Mouse (Mus musculus): ENCODE measurements around the gene 4930503B20Rik. TPM values are rescaled to one million over a fixed set of nuclear protein-coding genes. Genes with fewer than 3 reads are reported as not detected.

4930503B20Rik gene
- polyA plus RNA-seq, 1 experiment from 2014 or later = not detected

DNA sequence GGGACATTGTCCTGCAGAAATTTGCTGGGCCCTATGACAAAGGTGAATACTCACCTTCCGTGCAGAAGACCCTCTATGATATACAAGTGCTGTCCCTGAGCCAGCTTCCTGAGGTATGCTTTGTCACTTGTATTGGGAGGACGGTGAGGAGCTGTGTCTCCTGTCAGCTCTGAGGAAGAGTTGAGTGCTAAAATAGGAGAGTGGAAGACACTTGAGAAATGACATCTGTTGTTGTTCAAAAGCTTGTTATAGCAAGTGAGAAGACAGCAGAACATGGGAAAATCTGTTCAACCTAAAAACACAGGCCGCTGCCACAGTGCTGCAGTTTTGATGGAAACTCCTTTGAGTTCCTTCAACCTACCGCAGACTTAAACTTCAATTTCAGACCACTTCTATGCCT is 25.4 kb downstream of the 4930503B20Rik start:
- no peak for ATAC-seq
- no peaks in the 10 kb centered on the region for H3K9me3 ChIP-seq (ENCODE audit: control insufficient read depth, low read length)
- no peaks in the 10 kb centered on the region for H3K4me1 ChIP-seq (ENCODE audit: control insufficient read depth, insufficient read depth, low read depth, low read length)
- 91% methylated on average over 4 of the region's 4 CpGs for WGBS
- H3K27ac ChIP-seq (ENCODE audit: low read depth, low read length) = no peak overlapping the region
- no peak overlapping the region for H3K4me3 ChIP-seq (ENCODE audit: low read length)
- H3K27me3 ChIP-seq (replicated peaks; ENCODE audit: control insufficient read depth, insufficient read depth, low read length) = no peaks in the 10 kb centered on the region
- no peak overlapping the region for H3K9ac ChIP-seq (ENCODE audit: low read depth, low read length)
- H3K4me2 ChIP-seq (ENCODE audit: low read length) = no peak overlapping the region
- H3K36me3 ChIP-seq (ENCODE audit: control insufficient read depth, insufficient read depth, low read length) = no peaks in the 10 kb centered on the region

DNA sequence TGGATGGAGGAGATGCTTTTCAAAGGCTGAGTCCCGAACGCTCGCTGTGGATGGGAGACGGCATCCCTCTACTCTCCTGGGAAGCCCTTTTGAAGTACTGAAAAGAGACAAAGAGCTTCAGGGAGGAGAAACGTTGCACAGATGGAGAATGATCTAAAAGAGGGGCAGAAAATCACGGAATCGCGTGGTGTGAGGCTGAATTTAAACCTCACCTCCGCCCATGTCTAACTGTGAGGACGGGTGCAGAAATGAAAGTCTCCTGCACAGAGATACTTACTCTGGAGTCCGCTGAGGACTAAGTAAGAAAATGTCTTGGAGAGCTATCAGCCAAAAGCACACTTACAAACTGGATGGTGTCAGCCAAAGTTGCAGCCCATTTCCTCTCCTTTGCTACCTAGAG is 29.2 kb downstream of the 4930503B20Rik start:
- no peaks in the 10 kb centered on the region for H3K36me3 ChIP-seq (ENCODE audit: control insufficient read depth, insufficient read depth, low read length)
- H3K9ac ChIP-seq (ENCODE audit: low read depth, low read length) = no peak overlapping the region
- 84% methylated on average over 11 of the region's 11 CpGs for WGBS
- ATAC-seq = no peak
- H3K27ac ChIP-seq (ENCODE audit: low read depth, low read length) = no peak overlapping the region
- H3K4me1 ChIP-seq (ENCODE audit: control insufficient read depth, insufficient read depth, low read depth, low read length) = no peaks in the 10 kb centered on the region
- H3K4me2 ChIP-seq (ENCODE audit: low read length) = no peak overlapping the region
- H3K4me3 ChIP-seq (ENCODE audit: low read length) = no peak overlapping the region
- H3K9me3 ChIP-seq (ENCODE audit: control insufficient read depth, low read length) = no peaks in the 10 kb centered on the region
- H3K27me3 ChIP-seq (replicated peaks; ENCODE audit: control insufficient read depth, insufficient read depth, low read length) = no peaks in the 10 kb centered on the region

DNA sequence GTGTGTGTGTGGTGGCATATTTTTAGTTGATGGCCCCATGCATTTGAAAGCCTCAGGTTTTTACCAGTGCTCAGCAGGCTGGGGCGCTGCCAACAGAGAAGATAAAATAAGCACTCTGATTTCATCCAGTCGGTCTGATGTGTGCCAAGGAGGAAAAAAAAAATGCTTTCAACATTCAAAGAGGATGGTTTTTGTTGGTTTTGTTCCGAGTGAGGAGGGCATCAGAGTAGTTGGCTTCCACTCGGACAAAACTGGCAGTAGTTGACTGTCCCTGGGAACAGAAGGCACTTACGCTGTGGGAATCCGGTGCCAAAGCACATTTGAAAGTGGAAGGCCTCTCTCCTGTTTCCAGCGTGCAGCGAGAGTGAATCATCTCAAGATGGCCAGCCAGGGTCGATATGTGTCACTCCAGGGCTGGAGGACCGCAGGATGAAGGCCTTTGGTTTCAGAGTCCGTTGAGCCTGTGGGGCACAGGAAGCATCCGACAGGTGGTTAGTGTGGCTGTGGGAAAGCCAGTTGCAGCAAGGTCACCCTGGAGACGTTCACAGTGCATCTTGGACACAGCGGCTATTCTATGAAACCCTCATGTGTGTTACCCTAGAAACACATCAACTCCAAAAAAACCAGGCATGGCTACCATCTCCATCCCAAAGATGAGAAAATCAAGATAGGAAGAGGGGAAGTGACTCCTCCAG is 30.4 kb downstream of the 4930503B20Rik start:
- Histone ChIP-seq H3K27me3 (replicated peaks; ENCODE audit: control insufficient read depth, insufficient read depth, low read length) (no peaks in the 10 kb centered on the region), H3K4me2 (ENCODE audit: low read length) (no peak overlapping the region), H3K27ac (ENCODE audit: low read depth, low read length) (no peak overlapping the region), H3K4me1 (ENCODE audit: control insufficient read depth, insufficient read depth, low read depth, low read length) (no peaks in the 10 kb centered on the region), H3K9me3 (ENCODE audit: control insufficient read depth, low read length) (no peaks in the 10 kb centered on the region), H3K9ac (ENCODE audit: low read depth, low read length) (no peak overlapping the region), H3K4me3 (ENCODE audit: low read length) (no peak overlapping the region), H3K36me3 (ENCODE audit: control insufficient read depth, insufficient read depth, low read length) (no peaks in the 10 kb centered on the region)
- 74% methylated on average over 14 of the region's 14 CpGs for WGBS
- ATAC-seq = peak; percentile 64

DNA sequence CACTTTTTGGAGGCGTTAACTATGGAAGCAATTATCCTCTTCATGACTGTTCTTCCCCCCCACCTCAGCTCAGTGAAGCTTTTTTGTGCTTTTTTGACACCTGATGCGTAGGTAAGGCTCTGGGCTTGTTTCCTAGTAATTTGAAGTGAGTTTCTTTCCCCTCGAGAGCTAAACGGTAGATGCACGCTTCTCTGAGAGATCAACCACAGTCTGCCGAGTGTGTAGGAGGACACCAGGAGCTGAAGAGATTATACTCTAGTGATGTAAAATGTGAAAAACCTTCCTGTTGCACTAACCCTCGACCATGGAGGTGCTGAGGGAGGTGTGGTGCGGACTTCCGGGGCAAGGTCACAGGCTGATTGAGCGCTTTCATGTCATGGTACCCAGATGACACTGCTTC is 31.0 kb downstream of the 4930503B20Rik start:
- Histone ChIP-seq H3K27me3 (replicated peaks; ENCODE audit: control insufficient read depth, insufficient read depth, low read length) (no peaks in the 10 kb centered on the region), H3K4me2 (ENCODE audit: low read length) (no peak overlapping the region), H3K4me1 (ENCODE audit: control insufficient read depth, insufficient read depth, low read depth, low read length) (no peaks in the 10 kb centered on the region), H3K36me3 (ENCODE audit: control insufficient read depth, insufficient read depth, low read length) (no peaks in the 10 kb centered on the region), H3K27ac (ENCODE audit: low read depth, low read length) (no peak overlapping the region), H3K9me3 (ENCODE audit: control insufficient read depth, low read length) (no peaks in the 10 kb centered on the region), H3K4me3 (ENCODE audit: low read length) (no peak overlapping the region), H3K9ac (ENCODE audit: low read depth, low read length) (no peak overlapping the region)
- WGBS = 89% methylated on average over 10 of the region's 10 CpGs
- 0 out of 2 replicates have a peak, but pooled peaks have one; percentile 11 for ATAC-seq

DNA sequence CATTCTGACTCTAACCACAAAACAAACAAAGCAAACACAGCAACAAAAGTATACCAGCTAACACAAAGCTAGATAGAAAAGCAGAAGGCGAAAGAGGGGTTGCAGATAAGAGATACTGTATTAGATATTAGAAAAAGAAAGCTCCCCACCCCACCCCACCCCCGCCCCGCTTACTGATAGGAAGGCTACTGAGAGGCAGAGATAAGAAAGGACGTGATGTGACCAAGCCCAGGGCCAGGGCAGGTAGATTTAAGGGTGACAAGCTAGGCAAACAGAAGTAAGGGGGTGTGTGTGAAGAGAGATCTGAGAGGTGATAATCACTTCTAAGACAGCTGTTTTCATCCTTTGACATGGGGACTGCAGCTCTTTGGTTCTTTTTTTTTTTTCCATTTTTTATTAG is 32.8 kb downstream of the 4930503B20Rik start:
- no peaks in the 10 kb centered on the region for H3K36me3 ChIP-seq (ENCODE audit: control insufficient read depth, insufficient read depth, low read length)
- no peak for ATAC-seq
- WGBS = 82% methylated on average over 4 of the region's 4 CpGs

DNA sequence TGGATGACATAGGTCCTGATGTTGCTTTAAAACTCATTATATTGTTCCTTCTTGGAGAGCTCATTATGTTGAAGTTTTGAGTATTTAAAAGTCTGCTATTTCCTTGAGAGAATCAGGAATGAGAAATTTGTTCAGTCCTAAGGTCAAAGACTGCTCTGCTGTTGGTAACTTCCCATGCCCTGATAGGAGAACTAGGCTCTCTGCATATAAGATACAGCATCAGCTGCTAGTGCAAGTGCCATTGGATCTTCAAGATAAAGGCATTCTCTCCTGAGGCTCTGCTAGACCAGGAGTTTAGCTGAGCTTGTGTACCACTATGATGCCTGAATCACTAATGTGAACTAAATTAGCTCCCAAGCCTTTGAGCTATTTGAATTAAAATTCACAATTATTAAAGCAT is 33.2 kb downstream of the 4930503B20Rik start:
- no peak for ATAC-seq
- no peak overlapping the region for H3K27ac ChIP-seq (ENCODE audit: low read depth, low read length)
- H3K4me1 ChIP-seq (ENCODE audit: control insufficient read depth, insufficient read depth, low read depth, low read length) = no peaks in the 10 kb centered on the region
- no peak overlapping the region for H3K4me2 ChIP-seq (ENCODE audit: low read length)
- no peak overlapping the region for H3K9ac ChIP-seq (ENCODE audit: low read depth, low read length)
- H3K9me3 ChIP-seq (ENCODE audit: control insufficient read depth, low read length) = no peaks in the 10 kb centered on the region
- H3K4me3 ChIP-seq (ENCODE audit: low read length) = no peak overlapping the region
- no peaks in the 10 kb centered on the region for H3K36me3 ChIP-seq (ENCODE audit: control insufficient read depth, insufficient read depth, low read length)
- no peaks in the 10 kb centered on the region for H3K27me3 ChIP-seq (replicated peaks; ENCODE audit: control insufficient read depth, insufficient read depth, low read length)

More for the DNA sequence above, 32.8 kb downstream of the 4930503B20Rik start:
- Histone ChIP-seq H3K4me3 (ENCODE audit: low read length) (no peak overlapping the region), H3K4me1 (ENCODE audit: control insufficient read depth, insufficient read depth, low read depth, low read length) (no peaks in the 10 kb centered on the region), H3K27me3 (replicated peaks; ENCODE audit: control insufficient read depth, insufficient read depth, low read length) (no peaks in the 10 kb centered on the region), H3K27ac (ENCODE audit: low read depth, low read length) (no peak overlapping the region), H3K9me3 (ENCODE audit: control insufficient read depth, low read length) (no peaks in the 10 kb centered on the region), H3K9ac (ENCODE audit: low read depth, low read length) (no peak overlapping the region), H3K4me2 (ENCODE audit: low read length) (no peak overlapping the region)

DNA sequence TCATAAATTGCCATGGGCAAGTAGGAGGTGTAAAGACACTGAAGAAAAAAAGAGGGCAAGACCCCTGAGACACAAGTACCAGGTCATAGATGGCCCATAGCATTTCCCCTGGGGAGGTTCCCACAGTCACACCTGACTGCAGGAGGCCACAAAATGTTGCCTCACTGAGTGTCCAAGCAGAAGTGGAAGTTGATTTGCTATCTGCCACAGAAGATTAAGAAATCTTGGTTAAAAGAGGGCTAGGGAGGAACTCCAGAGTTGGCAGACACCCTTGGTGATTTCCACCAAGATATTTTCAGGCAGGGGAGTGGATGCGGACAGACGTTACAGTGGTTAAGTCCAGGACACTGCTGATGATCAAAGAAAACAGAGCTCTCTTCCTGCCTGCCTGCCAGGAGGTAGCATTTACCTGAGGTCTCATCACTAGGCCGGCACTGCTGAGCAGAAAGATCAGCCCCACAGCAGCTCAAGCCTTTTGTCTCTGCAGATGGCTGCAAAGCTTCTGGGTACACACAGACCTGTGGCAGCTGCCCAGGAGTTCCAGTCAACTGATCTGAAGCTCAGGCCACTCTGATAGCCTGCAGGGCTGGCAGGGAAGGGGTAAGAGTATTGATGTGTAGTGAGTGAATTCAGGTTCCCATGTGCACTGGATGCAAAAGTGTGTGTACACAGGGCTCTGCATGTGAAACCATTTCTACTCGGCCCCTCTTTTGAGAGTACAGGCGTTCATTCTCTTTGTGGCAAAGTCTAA is 34.4 kb downstream of the 4930503B20Rik start:
- no peak for ATAC-seq
- no peaks in the 10 kb centered on the region for H3K36me3 ChIP-seq (ENCODE audit: control insufficient read depth, insufficient read depth, low read length)
- H3K4me3 ChIP-seq (ENCODE audit: low read length) = no peak overlapping the region
- H3K4me2 ChIP-seq (ENCODE audit: low read length) = no peak overlapping the region
- no peaks in the 10 kb centered on the region for H3K4me1 ChIP-seq (ENCODE audit: control insufficient read depth, insufficient read depth, low read depth, low read length)
- H3K27me3 ChIP-seq (replicated peaks; ENCODE audit: control insufficient read depth, insufficient read depth, low read length) = no peaks in the 10 kb centered on the region
- no peak overlapping the region for H3K27ac ChIP-seq (ENCODE audit: low read depth, low read length)
- 83% methylated on average over 5 of the region's 5 CpGs for WGBS
- no peaks in the 10 kb centered on the region for H3K9me3 ChIP-seq (ENCODE audit: control insufficient read depth, low read length)
- H3K9ac ChIP-seq (ENCODE audit: low read depth, low read length) = no peak overlapping the region

DNA sequence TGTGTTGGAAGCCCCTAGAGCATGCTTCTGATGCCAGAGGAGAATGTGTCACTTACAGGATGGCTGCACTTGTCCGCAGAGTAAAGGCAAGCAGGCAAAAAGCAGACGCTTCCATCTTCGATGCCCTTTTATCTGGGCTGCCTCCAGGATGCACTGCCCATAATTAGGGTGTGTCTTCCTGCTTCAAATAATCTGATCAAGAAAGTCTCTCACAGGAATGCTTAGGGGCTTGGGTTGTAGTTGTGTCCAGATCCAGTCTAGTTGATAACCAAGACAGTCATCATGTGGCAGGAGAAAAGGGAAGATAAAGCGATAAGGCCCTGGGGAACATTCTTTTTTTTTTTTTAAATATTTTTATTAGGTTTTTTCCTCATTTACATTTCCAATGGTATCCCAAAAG is 35.6 kb downstream of the 4930503B20Rik start, which contains the start of gene Dnase2b:
Gene Dnase2b, minus strand, starts transcription at position 101 of the 400 bp plus-strand sequence.
- Histone ChIP-seq H3K27me3 (replicated peaks; ENCODE audit: control insufficient read depth, insufficient read depth, low read length) (no peaks in the 10 kb centered on the region), H3K27ac (ENCODE audit: low read depth, low read length) (no peak within 1 kb of the TSS), H3K4me3 (ENCODE audit: low read length) (no peak within 1 kb of the TSS), H3K4me1 (ENCODE audit: control insufficient read depth, insufficient read depth, low read depth, low read length) (no peaks in the 10 kb centered on the region), H3K4me2 (ENCODE audit: low read length) (no peak within 1 kb of the TSS), H3K9ac (ENCODE audit: low read depth, low read length) (no peak within 1 kb of the TSS), H3K36me3 (ENCODE audit: control insufficient read depth, insufficient read depth, low read length) (no peaks in the 10 kb centered on the region), H3K9me3 (ENCODE audit: control insufficient read depth, low read length) (no peaks in the 10 kb centered on the region)
- no peak for ATAC-seq
- WGBS = 93% methylated on average over 4 of the region's 4 CpGs

DNA sequence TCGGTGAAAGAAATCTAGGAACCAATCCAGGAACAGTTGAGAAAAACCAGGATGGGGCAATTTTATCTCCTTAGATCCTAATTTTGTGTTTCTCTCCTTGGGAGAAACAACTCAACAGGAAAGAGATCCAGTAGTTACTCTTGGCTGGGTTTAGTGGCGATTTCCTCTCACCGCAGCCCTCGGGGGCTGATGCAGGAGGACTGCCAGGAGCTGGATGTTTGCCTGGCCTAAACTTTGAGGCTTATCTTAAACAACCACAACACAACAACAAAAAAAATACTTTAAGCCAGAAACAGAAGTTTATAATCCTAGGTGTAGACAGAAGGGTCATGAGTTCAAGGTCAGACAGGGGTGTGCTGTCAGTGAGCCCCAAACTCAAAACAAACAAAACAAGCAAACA is 39.3 kb downstream of the 4930503B20Rik start:
- no peak overlapping the region for H3K4me3 ChIP-seq (ENCODE audit: low read length)
- WGBS = 73% methylated on average over 4 of the region's 4 CpGs
- H3K4me2 ChIP-seq (ENCODE audit: low read length) = no peak overlapping the region
- H3K9me3 ChIP-seq (ENCODE audit: control insufficient read depth, low read length) = no peaks in the 10 kb centered on the region
- H3K9ac ChIP-seq (ENCODE audit: low read depth, low read length) = no peak overlapping the region
- no peak overlapping the region for H3K27ac ChIP-seq (ENCODE audit: low read depth, low read length)
- no peaks in the 10 kb centered on the region for H3K36me3 ChIP-seq (ENCODE audit: control insufficient read depth, insufficient read depth, low read length)
- H3K4me1 ChIP-seq (ENCODE audit: control insufficient read depth, insufficient read depth, low read depth, low read length) = peaks cover 4% of the 10 kb centered on the region; the same call in 1 of the 2 replicates
- ATAC-seq = no peak
- no peaks in the 10 kb centered on the region for H3K27me3 ChIP-seq (replicated peaks; ENCODE audit: control insufficient read depth, insufficient read depth, low read length)
